Mouse (Mus musculus) urinary bladder, adult 2 months (tissue): ENCODE measurements around the gene Tlcd2. TPM values are rescaled to one million over a fixed set of nuclear protein-coding genes. Genes with fewer than 3 reads are reported as not detected.

ENCODE experiments used
- DNase-seq: peaks from one replicate; pipeline ENCODE4 v3.0.0; 2022; ENCODE audit warnings: low spot score
- polyA plus RNA-seq: library from polyadenylated mRNA; depleted of rRNA; stranded (reverse); fragments of >200 nt; gene quantifications from 2 replicates; pipeline ENCODE4 v1.2.3, GENCODE M21; 2012

Tlcd2 gene
- polyA plus RNA-seq, 1 experiment = 12.1 TPM

GRCm38 (mm10) chr11:75466731-75467505, 5.4 kb downstream of the Tlcd2 start:
- no peak for DNase-seq

- DNase-seq = no peak
These were observed 6.1 kb downstream of the Tlcd2 start for GRCm38 (mm10) chr11:75467512-75468215.

GRCm38 (mm10) chr11:75468410-75468809, 6.9 kb downstream of the Tlcd2 start:
- no peak for DNase-seq

- no peak for DNase-seq
These were observed 7.7 kb downstream of the Tlcd2 start for GRCm38 (mm10) chr11:75469261-75469660.

GRCm38 (mm10) chr11:75470675-75471074, 9.2 kb downstream of the Tlcd2 start:
- DNase-seq = no peak

GRCm38 (mm10) chr11:75472469-75473081, 11.1 kb downstream of the Tlcd2 start:
- DNase-seq = no peak

- DNase-seq = no peak
These were observed 11.9 kb downstream of the Tlcd2 start for GRCm38 (mm10) chr11:75473376-75473775.

- DNase-seq = no peak
These were observed 24.7 kb downstream of the Tlcd2 start for GRCm38 (mm10) chr11:75486192-75486591.

GRCm38 (mm10) chr11:75486601-75487285, 25.2 kb downstream of the Tlcd2 start, which contains the start of gene Prpf8:
Gene Prpf8 (plus strand): TSS chr11:75486816.
- peak; percentile 90 for DNase-seq

GRCm38 (mm10) chr11:75487496-75487895, 26.0 kb downstream of the Tlcd2 start:
- DNase-seq = no peak

GRCm38 (mm10) chr11:75494296-75495049, 33.0 kb downstream of the Tlcd2 start:
- no peak for DNase-seq

GRCm38 (mm10) chr11:75498126-75498525, 36.6 kb downstream of the Tlcd2 start:
- DNase-seq = no peak

GRCm38 (mm10) chr11:75508162-75508561, 46.6 kb downstream of the Tlcd2 start:
- DNase-seq = no peak

- no peak for DNase-seq
These were observed 47.4 kb downstream of the Tlcd2 start for GRCm38 (mm10) chr11:75508904-75509303.

- peak; percentile 82 for DNase-seq
These were observed 48.5 kb downstream of the Tlcd2 start, which contains the start of gene Rilp for GRCm38 (mm10) chr11:75509741-75510626. Gene Rilp (plus strand): TSS chr11:75510094.

- no peak for DNase-seq
These were observed 49.1 kb downstream of the Tlcd2 start for GRCm38 (mm10) chr11:75510627-75510993.

- DNase-seq = no peak
These were observed 49.7 kb downstream of the Tlcd2 start for GRCm38 (mm10) chr11:75511213-75511612.

- DNase-seq = no peak
These were observed 50.9 kb downstream of the Tlcd2 start for GRCm38 (mm10) chr11:75512301-75513018.

GRCm38 (mm10) chr11:75513336-75513735, 51.8 kb downstream of the Tlcd2 start, which contains the start of gene Scarf1:
Gene Scarf1 (plus strand): TSS chr11:75513540.
- DNase-seq = no peak
